In genomic region chr17:79715649-79716143, GRCm38 (mm10) we compare ENCODE assay signal across 8 mouse cellular contexts. TPM values are rescaled to one million over a fixed set of nuclear protein-coding genes. Genes with fewer than 3 reads are reported as not detected.
DNase-seq lines count a peak whose midpoint lies in the region; ATAC-seq and TF ChIP-seq lines count a peak whose summit lies in the region.

No protein-coding gene starts in this region.

- H3K4me1 ChIP-seq in bone marrow macrophage, adult 2 months (ENCODE audit: control insufficient read depth, insufficient read depth, low read length), result peaks cover 4% of the 10 kb centered on the region; the same call in 1 of the 2 replicates
- no peaks in the 10 kb centered on the region for H3K4me1 ChIP-seq in embryonic fibroblast, embryonic 13.5 days (ENCODE audit: control insufficient read depth, insufficient read depth, low read length)
- H3K4me1 ChIP-seq in heart, embryonic 13.5 days, result peaks cover 34% of the 10 kb centered on the region
- peaks cover 18% of the 10 kb centered on the region for H3K4me1 ChIP-seq in kidney, postnatal 0 days (replicated peaks; ENCODE audit: insufficient read depth, low read length)
- peaks cover 3% of the 10 kb centered on the region; the same call in 1 of the 2 replicates for H3K4me1 ChIP-seq in liver, adult 2 months (ENCODE audit: control insufficient read depth, insufficient read depth, low read length)

- H3K9ac ChIP-seq in heart, embryonic 13.5 days, result peak overlapping the region; percentile 74
- H3K9ac ChIP-seq in kidney, postnatal 0 days (ENCODE audit: low read depth, low read length), result peak overlapping the region; percentile 38; the same call in 1 of the 2 replicates
- H3K9ac ChIP-seq in liver, adult 2 months (ENCODE audit: low read depth, low read length), result no peak overlapping the region

- H3K4me2 ChIP-seq in heart, embryonic 13.5 days, result peak overlapping the region; percentile 79
- peak overlapping the region; percentile 72 for H3K4me2 ChIP-seq in kidney, postnatal 0 days (ENCODE audit: low read length)
- peak overlapping the region; percentile 97 for H3K4me2 ChIP-seq in myocyte (ENCODE audit: low read depth)

- TF ChIP-seq POLR2A in bone marrow macrophage, adult 2 months (IDR thresholded peaks at IDR 0.05; ENCODE audit: borderline replicate concordance, low read depth, low read length), result no peak
- peak; percentile 56 for TF ChIP-seq POLR2A in embryonic fibroblast, embryonic 13.5 days (IDR thresholded peaks at IDR 0.05; ENCODE audit: low read depth, low read length)
- TF ChIP-seq POLR2A in liver, adult 2 months (IDR thresholded peaks at IDR 0.05; ENCODE audit: extremely low read depth, insufficient read depth, low read length), result no peak
- no peak for TF ChIP-seq POLR2A in myocyte (IDR thresholded peaks at IDR 0.05; ENCODE audit: insufficient read length, low read depth)

- peak overlapping the region; percentile 52 for H3K4me3 ChIP-seq in bone marrow macrophage, adult 2 months (ENCODE audit: insufficient read depth, low read length)
- peak overlapping the region; percentile 3; the same call in 1 of the 2 replicates for H3K4me3 ChIP-seq in embryonic fibroblast, embryonic 13.5 days (ENCODE audit: insufficient read depth, low read length)
- H3K4me3 ChIP-seq in heart, embryonic 13.5 days, result peak overlapping the region; percentile 57
- H3K4me3 ChIP-seq in kidney, postnatal 0 days (replicated peaks; ENCODE audit: low read depth, low read length), result peak overlapping the region; percentile 45
- peak overlapping the region; percentile 32; the same call in 1 of the 2 replicates for H3K4me3 ChIP-seq in liver, adult 2 months (ENCODE audit: insufficient read depth, low read depth, low read length)
- H3K4me3 ChIP-seq in myocyte, result peak overlapping the region; percentile 30

- no peak overlapping the region for H3ac ChIP-seq in myocyte (ENCODE audit: control insufficient read depth, insufficient read length)

- H3K9me3 ChIP-seq in heart, embryonic 13.5 days, result no peaks in the 10 kb centered on the region
- no peaks in the 10 kb centered on the region for H3K9me3 ChIP-seq in kidney, postnatal 0 days (replicated peaks; ENCODE audit: low read length)

- no peaks in the 10 kb centered on the region for H3K79me2 ChIP-seq in liver, adult 2 months (ENCODE audit: control insufficient read depth, insufficient read depth, low read length)
- H3K79me2 ChIP-seq in myocyte (ENCODE audit: control insufficient read depth, insufficient read depth), result no peaks in the 10 kb centered on the region

- peak; percentile 49 for DNase-seq in A20 (ENCODE audit: low read depth, low spot score)
- DNase-seq in kidney, postnatal 0 days (ENCODE audit: low spot score), result peak; percentile 95
- peak; percentile 67 for DNase-seq in liver, adult 2 months (ENCODE audit: extremely low read depth, low read depth, low spot score)
- peak; percentile 62 to 86 for DNase-seq in spleen, postnatal 4 days (ENCODE audit: low spot score in 2 of 2)

- under 1% methylated on average over 31 of the region's 42 CpGs for WGBS in heart, embryonic 13.5 days
- WGBS in kidney, postnatal 0 days, result under 1% methylated on average over 42 of the region's 42 CpGs
- WGBS in liver, adult 2 months, result 1% methylated on average over 42 of the region's 42 CpGs

- H3K36me3 ChIP-seq in heart, embryonic 13.5 days, result no peaks in the 10 kb centered on the region
- no peaks in the 10 kb centered on the region for H3K36me3 ChIP-seq in kidney, postnatal 0 days (ENCODE audit: insufficient read depth, low read length)
- H3K36me3 ChIP-seq in liver, adult 2 months (ENCODE audit: control insufficient read depth, insufficient read depth, low read length), result no peaks in the 10 kb centered on the region
- H3K36me3 ChIP-seq in myocyte (ENCODE audit: control insufficient read depth, insufficient read depth), result no peaks in the 10 kb centered on the region

- H3K27me3 ChIP-seq in heart, embryonic 13.5 days (replicated peaks), result peaks cover 62% of the 10 kb centered on the region
- 0 out of 2 replicates have a peak, but pooled peaks cover 6% of the 10 kb centered on the region for H3K27me3 ChIP-seq in kidney, postnatal 0 days (ENCODE audit: insufficient read depth, low read length)
- peaks cover 17% of the 10 kb centered on the region for H3K27me3 ChIP-seq in liver, adult 2 months (ENCODE audit: control insufficient read depth, insufficient read depth, low read length)
- no peaks in the 10 kb centered on the region for H3K27me3 ChIP-seq in myocyte (ENCODE audit: control insufficient read depth, insufficient read depth, insufficient read length)

- peak; percentile 69; the same call in 1 of the 2 replicates for ATAC-seq in heart, embryonic 13.5 days (ENCODE audit: extremely low read depth, insufficient number of reproducible peaks, low FRiP score, low TSS enrichment)
- peak; percentile 92 for ATAC-seq in kidney, postnatal 0 days (replicated peaks; ENCODE audit: low FRiP score, low read depth)

- TF ChIP-seq CTCF in bone marrow macrophage, adult 2 months (IDR thresholded peaks at IDR 0.05; ENCODE audit: low read depth, low read length), result peak; percentile 67
- peak; percentile 96 for TF ChIP-seq CTCF in embryonic fibroblast, embryonic 13.5 days (IDR thresholded peaks at IDR 0.05; ENCODE audit: borderline replicate concordance, insufficient read depth, low read length)
- peak; percentile 87 for TF ChIP-seq CTCF in kidney, postnatal 0 days (IDR thresholded peaks at IDR 0.05; ENCODE audit: low read depth)
- TF ChIP-seq CTCF in liver, adult 2 months (IDR thresholded peaks at IDR 0.05; ENCODE audit: low read depth, low read length), result peak; percentile 96

- H3K27ac ChIP-seq in bone marrow macrophage, adult 2 months (ENCODE audit: insufficient read depth, low read depth, low read length), result no peak overlapping the region
- peak overlapping the region; percentile 94 for H3K27ac ChIP-seq in embryonic fibroblast, embryonic 13.5 days (ENCODE audit: insufficient read depth, low read length)
- no peak overlapping the region for H3K27ac ChIP-seq in heart, embryonic 13.5 days (replicated peaks)
- no peak overlapping the region for H3K27ac ChIP-seq in kidney, postnatal 0 days
- no peak overlapping the region for H3K27ac ChIP-seq in liver, adult 2 months (replicated peaks; ENCODE audit: insufficient read depth, low read depth, low read length)

TF ChIP-seq in myocyte, 11 proteins besides CTCF, POLR2A, EP300 and RAD21:
- TF ChIP-seq MYOD1 (IDR thresholded peaks at IDR 0.05; ENCODE audit: control insufficient read depth in 1 of 3, insufficient read length in 2 of 3, low read depth in 2 of 3) (peak in 2 of 3 experiments; percentile 62 to 86), REST (IDR thresholded peaks at IDR 0.05; ENCODE audit: insufficient read depth, insufficient read length) (peak; percentile 25), MYOG (IDR thresholded peaks at IDR 0.05; ENCODE audit: control insufficient read depth in 1 of 3, insufficient read depth in 1 of 3, insufficient read length in 2 of 3, low read depth in 2 of 3) (peak in 2 of 3 experiments; percentile 83 to 89), POLR2AphosphoS2 (IDR thresholded peaks at IDR 0.05; ENCODE audit: insufficient read length, low read depth) (no peak), TCF3 (IDR thresholded peaks at IDR 0.05; ENCODE audit: insufficient read length, low read depth) (no peak), E2F4 (IDR thresholded peaks at IDR 0.05; ENCODE audit: insufficient read depth) (peak; percentile 42), TCF12 (IDR thresholded peaks at IDR 0.05; ENCODE audit: insufficient read depth, poor library complexity, severe bottlenecking) (no peak), USF1 (IDR thresholded peaks at IDR 0.05; ENCODE audit: low read depth) (no peak)
TF ChIP-seq in myocyte: peak in this region for 4.

RNA-seq across cellular contexts. Expression of gene Cyp1b1, which starts 0.8 kb away (rescaled TPM):
- polyA plus RNA-seq in bone marrow macrophage, adult 2 months (2012; ENCODE audit: insufficient read depth, insufficient read length, missing spikeins), result 2.6 and 2.8 TPM in 2 replicates
- polyA plus RNA-seq in embryonic fibroblast, embryonic 13.5 days (2011; ENCODE audit: insufficient read length, low read depth, missing spikeins), result 527 and 533 TPM in 2 replicates
- 1.2 and 1.6 TPM in 2 replicates for polyA plus RNA-seq in heart, embryonic 13.5 days (2015; fragmentation: Nextera tagmentation; extraction: Ambion mirVana)
- polyA plus RNA-seq in kidney, postnatal 0 days (2015; fragmentation: Nextera tagmentation; extraction: Ambion mirVana), result 12.3 and 13.8 TPM in 2 replicates
- 0.37 and 0.81 TPM in 2 replicates for total RNA-seq in liver, adult 2 months (2014; rRNA removed)
- polyA plus RNA-seq in liver, adult 2 months (2012; rRNA removed), result 0.16 and 0.34 TPM in 2 replicates
- polyA plus RNA-seq in myocyte (2012; fragmentation: generic; extraction: Trizol), result 2.5 TPM

Comparison
In these comparisons a context has a peak if more than half of its experiments do, and no peak if none do; other contexts are left out.
1. H3K4me3 ChIP-seq: peak in every context shown above with its lines; median percentile 57 in heart, embryonic 13.5 days; 52 in bone marrow macrophage, adult 2 months; 45 in kidney, postnatal 0 days; 32 in liver, adult 2 months; 30 in myocyte; 3 in embryonic fibroblast, embryonic 13.5 days.
2. RNA of gene Cyp1b1, which starts 0.8 kb away (polyA plus RNA-seq): 527 to 533 TPM in embryonic fibroblast, embryonic 13.5 days; 12.3 to 13.8 TPM in kidney, postnatal 0 days, 2.6 to 2.8 TPM in bone marrow macrophage, adult 2 months, 2.5 TPM in myocyte (single experiment), 1.2 to 1.6 TPM in heart, embryonic 13.5 days and 0.16 to 0.34 TPM in liver, adult 2 months; every median in the first group is over 10 times any median in the second.
3. Peak in every context shown above with its lines, with median percentiles within 50 percentile points of each other: DNase-seq, CTCF ChIP-seq and H3K4me2 ChIP-seq.